Mouse (Mus musculus): ENCODE results near the gene 4931423N10Rik. TPM values are rescaled to one million over a fixed set of nuclear protein-coding genes. Genes with fewer than 3 reads are reported as not detected.

Gene 4931423N10Rik
- total RNA-seq (2021) = not detected

GRCm38 (mm10) chr2:23207070-23207526 lies at the start of gene 4931423N10Rik:
Gene 4931423N10Rik (plus strand): TSS chr2:23207476.
- no peak for DNase-seq

GRCm38 (mm10) chr2:23172305-23172704 lies 35.0 kb upstream of the 4931423N10Rik start:
- DNase-seq = no peak

- DNase-seq = no peak
These were observed 12.9 kb upstream of the 4931423N10Rik start for GRCm38 (mm10) chr2:23194366-23194765.

GRCm38 (mm10) chr2:23201034-23201433 lies 6.2 kb upstream of the 4931423N10Rik start:
- no peak for DNase-seq

DNA sequence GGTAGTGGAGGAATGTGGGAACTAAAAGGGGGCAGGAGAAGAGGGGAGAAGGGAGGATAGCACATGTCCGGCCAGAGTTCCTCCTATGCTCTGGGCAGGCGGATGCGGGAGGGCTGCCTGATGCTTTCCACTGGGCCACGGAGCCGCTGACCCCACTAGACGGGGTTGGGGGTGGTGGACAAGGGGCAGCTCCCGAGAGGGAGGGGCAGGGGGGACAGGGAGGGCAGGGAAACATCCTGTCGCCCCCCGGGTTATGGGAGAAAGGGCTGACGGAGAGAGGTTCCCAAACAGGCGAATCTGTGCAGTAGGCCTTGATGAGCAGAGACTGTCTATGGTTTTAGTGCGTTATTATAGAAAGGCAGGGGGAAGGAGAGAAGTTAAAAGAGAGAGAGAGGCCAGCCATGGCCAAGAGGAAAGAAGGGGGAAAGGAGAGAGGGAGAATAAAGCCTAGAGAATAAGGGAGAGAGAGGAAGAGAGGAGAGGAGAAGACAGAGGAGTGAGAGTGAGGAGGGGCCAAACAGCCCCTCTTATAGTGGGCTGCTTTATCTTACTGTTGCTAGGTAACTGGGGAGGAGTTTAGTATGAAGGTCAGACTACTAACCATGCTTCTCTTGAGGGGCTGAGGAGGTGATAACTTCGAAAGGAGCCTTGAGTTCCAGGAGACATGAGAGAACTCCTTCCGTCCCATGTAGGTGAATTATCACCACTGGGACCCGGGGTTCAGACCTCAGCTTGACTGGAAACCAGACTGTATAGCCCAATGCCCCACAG lies 4.2 kb upstream of the 4931423N10Rik start:
- DNase-seq = peak; percentile 6

GRCm38 (mm10) chr2:23213661-23214060 lies 6.4 kb downstream of the 4931423N10Rik start:
- no peak for DNase-seq

GRCm38 (mm10) chr2:23225199-23225598 lies 17.9 kb downstream of the 4931423N10Rik start:
- no peak for DNase-seq

GRCm38 (mm10) chr2:23228463-23228862 lies 21.2 kb downstream of the 4931423N10Rik start:
- no peak for DNase-seq

DNA sequence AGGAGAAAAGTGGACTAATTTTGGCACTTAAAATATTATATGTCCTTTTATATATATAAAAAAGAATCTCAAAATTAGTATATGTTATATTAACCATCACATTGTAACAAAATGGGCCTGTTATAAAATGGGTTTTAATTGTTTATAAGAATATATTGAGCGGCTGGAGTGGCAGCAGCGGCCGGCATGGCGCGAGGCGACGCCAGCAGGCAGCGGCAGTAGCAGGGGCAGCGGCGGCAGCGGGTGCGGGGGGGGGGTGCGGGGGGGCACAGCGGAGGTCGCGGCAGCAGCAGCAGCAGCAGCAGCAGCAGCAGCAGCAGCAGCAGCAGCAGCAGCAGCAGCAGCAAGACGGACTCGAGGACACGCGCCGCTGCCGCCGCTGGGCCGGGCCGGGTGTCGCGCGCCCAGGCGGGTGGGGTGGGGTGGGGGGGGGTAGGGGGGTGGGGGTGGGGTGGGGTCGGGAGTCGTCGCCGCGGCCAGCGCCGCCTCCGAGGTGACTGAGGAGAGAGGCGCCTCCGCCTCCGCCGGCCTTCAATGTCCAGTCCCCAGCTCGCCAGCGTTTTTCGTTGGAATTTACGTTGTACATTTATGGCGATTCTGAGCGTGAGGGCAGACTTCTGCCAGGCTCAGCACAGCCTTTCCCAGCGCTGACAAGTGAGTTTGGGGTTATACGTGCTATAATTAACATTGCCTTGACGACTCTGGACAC lies 26.9 kb downstream of the 4931423N10Rik start:
- DNase-seq = peak; percentile 10

- peak; percentile 63 for DNase-seq
These were observed 83.7 kb downstream of the 4931423N10Rik start for GRCm38 (mm10) chr2:23290991-23291390.

DNA sequence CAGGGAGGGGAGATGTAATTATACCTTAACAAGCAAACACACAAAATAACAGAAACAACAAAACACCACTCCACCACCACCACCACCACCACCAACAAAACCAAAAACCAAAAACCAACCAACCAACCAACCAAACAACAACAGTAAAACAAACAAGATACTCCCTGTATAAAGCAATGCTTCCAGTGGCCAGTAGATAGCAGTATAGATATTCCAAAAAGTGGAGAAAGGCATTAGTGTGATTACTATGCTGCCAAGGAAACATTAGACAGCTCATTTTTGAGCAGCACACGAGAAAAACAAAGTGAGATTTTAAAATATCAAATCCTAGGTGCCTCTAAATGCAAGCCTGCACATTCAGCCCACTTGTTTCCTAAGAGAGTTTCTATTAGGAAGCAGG lies 107.6 kb downstream of the 4931423N10Rik start:
- no peak for DNase-seq

Other genes starting within 250 kb of the 4931423N10Rik start
- gene Abi1, start 167.2 kb upstream of the 4931423N10Rik start, total RNA-seq (2021) = 10 to 100 TPM; 34.3 to 34.9 TPM
- 10 to 100 TPM; 24.0 to 27.1 TPM for gene Acbd5, start 139.3 kb upstream of the 4931423N10Rik start, total RNA-seq (2021)
- gene Mastl, start 51.5 kb upstream of the 4931423N10Rik start, total RNA-seq (2021) = 10 to 100 TPM; 12.2 to 13.2 TPM
- gene Yme1l1, start 51.1 kb upstream of the 4931423N10Rik start, total RNA-seq (2021) = 10 to 100 TPM; 73.8 to 74.7 TPM
- not detected for gene Nxph2, start 113.8 kb downstream of the 4931423N10Rik start, total RNA-seq (2021)

Measured in heart, postnatal 4 days (tissue).